Mouse (Mus musculus): ENCODE results near the gene Brd3os.
A peak's percentile ranks its signal among the peaks of the same experiment; 100 is the strongest.

The Brd3os gene

GRCm38 (mm10) chr2:27421293-27422068, 20.6 kb upstream of the Brd3os start:
- no peak for DNase-seq (ENCODE audit: low spot score)

- DNase-seq (ENCODE audit: low spot score): no peak
These were observed 18.5 kb upstream of the Brd3os start for GRCm38 (mm10) chr2:27423596-27423995.

- DNase-seq (ENCODE audit: low spot score): peak; percentile 55
These were observed 16.9 kb upstream of the Brd3os start for GRCm38 (mm10) chr2:27425161-27425611.

GRCm38 (mm10) chr2:27425751-27426405, 16.2 kb upstream of the Brd3os start:
- peak; percentile 60 for DNase-seq (ENCODE audit: low spot score)

- DNase-seq (ENCODE audit: low spot score): no peak
These were observed 15.7 kb upstream of the Brd3os start for GRCm38 (mm10) chr2:27426406-27426854.

GRCm38 (mm10) chr2:27426855-27427457, 15.2 kb upstream of the Brd3os start, which contains the start of gene Vav2:
Vav2 (minus strand) TSS chr2:27427033.
- DNase-seq (ENCODE audit: low spot score): peak; percentile 97

- DNase-seq (ENCODE audit: low spot score): peak; percentile 62
These were observed 14.1 kb upstream of the Brd3os start for GRCm38 (mm10) chr2:27428071-27428470.

- DNase-seq (ENCODE audit: low spot score): no peak
These were observed 11.5 kb upstream of the Brd3os start for GRCm38 (mm10) chr2:27430621-27431020.

- no peak for DNase-seq (ENCODE audit: low spot score)
These were observed 9.5 kb upstream of the Brd3os start for GRCm38 (mm10) chr2:27432599-27432998.

GRCm38 (mm10) chr2:27437876-27438275, 4.2 kb upstream of the Brd3os start:
- DNase-seq (ENCODE audit: low spot score): no peak

- DNase-seq (ENCODE audit: low spot score): peak; percentile 42
These were observed 3.8 kb upstream of the Brd3os start for GRCm38 (mm10) chr2:27438281-27438680.

- no peak for DNase-seq (ENCODE audit: low spot score)
These were observed 755 bp downstream of the Brd3os start for GRCm38 (mm10) chr2:27442708-27443449.

GRCm38 (mm10) chr2:27443450-27443708, 1.3 kb downstream of the Brd3os start:
- no peak for DNase-seq (ENCODE audit: low spot score)

- DNase-seq (ENCODE audit: low spot score): no peak
These were observed 3.8 kb downstream of the Brd3os start for GRCm38 (mm10) chr2:27445910-27446309.

- no peak for DNase-seq (ENCODE audit: low spot score)
These were observed 4.7 kb downstream of the Brd3os start for GRCm38 (mm10) chr2:27446812-27447211.

- no peak for DNase-seq (ENCODE audit: low spot score)
These were observed 5.7 kb downstream of the Brd3os start for GRCm38 (mm10) chr2:27447782-27448181.

GRCm38 (mm10) chr2:27450226-27450625, 8.1 kb downstream of the Brd3os start:
- no peak for DNase-seq (ENCODE audit: low spot score)

- no peak for DNase-seq (ENCODE audit: low spot score)
These were observed 17.6 kb downstream of the Brd3os start for GRCm38 (mm10) chr2:27459735-27460134.

- no peak for DNase-seq (ENCODE audit: low spot score)
These were observed 18.0 kb downstream of the Brd3os start for GRCm38 (mm10) chr2:27460163-27460562.

GRCm38 (mm10) chr2:27460651-27461050, 18.5 kb downstream of the Brd3os start:
- DNase-seq (ENCODE audit: low spot score): no peak

- peak; percentile 79 for DNase-seq (ENCODE audit: low spot score)
These were observed 19.9 kb downstream of the Brd3os start for GRCm38 (mm10) chr2:27461881-27462660.

- no peak for DNase-seq (ENCODE audit: low spot score)
These were observed 20.8 kb downstream of the Brd3os start for GRCm38 (mm10) chr2:27462901-27463300.

Data from yolk sac, embryonic 10.5 days (tissue).